Mouse (Mus musculus) hindbrain, postnatal 0 days (tissue): ENCODE measurements around the gene Slco1c1. TPM values are rescaled to one million over a fixed set of nuclear protein-coding genes. Genes with fewer than 3 reads are reported as not detected.
A peak's percentile ranks its signal among the peaks of the same experiment; 100 is the strongest.

Source experiments
- ATAC-seq: fragments of 200-750 bp; cut with Nextera tagmentation; 2 replicates; pipeline ENCODE4 v1.8.0; 2017; ENCODE audit warnings: mild to moderate bottlenecking, moderate TSS enrichment, moderate library complexity
- DNase-seq: peaks from one replicate; pipeline ENCODE4 v3.0.0-alpha.2; 2015; ENCODE audit warnings: low spot score
- H3K27ac ChIP-seq: fragments of 300-500 bp; sonication (generic); 2 replicates; pipeline ENCODE4 v1.5.1; 2014; ENCODE audit warnings: mild to moderate bottlenecking
- H3K27me3 ChIP-seq: fragments of 300-500 bp; sonication (generic); 2 replicates; pipeline ENCODE4 v1.6.1; 2014; ENCODE audit warnings: low read length, mixed read lengths; ENCODE audit not compliant: insufficient read depth
- H3K36me3 ChIP-seq: fragments of 300-500 bp; sonication (generic); 2 replicates; pipeline ENCODE4 v1.6.1; 2014; ENCODE audit warnings: low read length, mixed read lengths; ENCODE audit not compliant: insufficient read depth
- H3K4me1 ChIP-seq: fragments of 300-500 bp; sonication (generic); 2 replicates; pipeline ENCODE4 v1.6.1; 2014; ENCODE audit warnings: antibody characterized with exemption, low read length, mixed read lengths; ENCODE audit not compliant: insufficient read depth
- H3K4me2 ChIP-seq: fragments of 300-500 bp; sonication (generic); 2 replicates; pipeline ENCODE4 v1.6.1; 2014; ENCODE audit warnings: low read depth, mild to moderate bottlenecking, low read length, moderate library complexity, mixed read lengths
- H3K4me3 ChIP-seq: fragments of 300-500 bp; sonication (generic); 2 replicates; pipeline ENCODE4 v1.5.1; 2014; ENCODE audit warnings: low read length
- H3K9ac ChIP-seq: fragments of 300-500 bp; sonication (generic); replicated peaks from 2 replicates; pipeline ENCODE4 v1.6.1; 2014; ENCODE audit warnings: mild to moderate bottlenecking, low read length, moderate library complexity, mixed read lengths
- H3K9me3 ChIP-seq: fragments of 300-500 bp; sonication (generic); 2 replicates; pipeline ENCODE4 v1.6.1; 2016; ENCODE audit warnings: low read length, mixed read lengths
- CTCF ChIP-seq: IDR thresholded peaks from 2 replicates; pipeline ENCODE4 v1.5.1; 2016; ENCODE audit warnings: antibody characterized with exemption, control low read depth, low read depth
- WGBS: fragments of 180-500 bp; shearing (Covaris S2); extraction: QIAGEN DNeasy Blood & Tissue Kit; methylation state at CpG from one replicate; pipeline ENCODE4 v1.1.7; 2014; 5-methylcytosine and 5-hydroxymethylcytosine counted together
- polyA plus RNA-seq: library from polyadenylated mRNA; unstranded; fragments of >200 nt; fragmentation: Nextera tagmentation; extraction: Ambion mirVana; gene quantifications from 2 replicates; pipeline ENCODE4 v1.2.1, GENCODE M21; 2015
- total RNA-seq: library from RNA; depleted of rRNA; stranded (reverse); fragments of >200 nt; gene quantifications from 2 replicates; pipeline ENCODE4 v1.2.3, GENCODE M21; 2014; rRNA removed

Gene Slco1c1
- total RNA-seq (22.8 and 27.7 TPM in 2 replicates), polyA plus RNA-seq (27.2 and 27.7 TPM in 2 replicates)

GRCm38 (mm10) chr6:141523747-141524640, at the start of gene Slco1c1:
TSS of gene Slco1c1 (plus strand) at chr6:141524368.
- ATAC-seq: no peak
- 35% methylated on average over 2 of the region's 2 CpGs for WGBS

GRCm38 (mm10) chr6:141474696-141475095, 49.5 kb upstream of the Slco1c1 start:
- Histone ChIP-seq H3K4me2 (no peak overlapping the region), H3K36me3 (no peaks in the 10 kb centered on the region), H3K27me3 (no peaks in the 10 kb centered on the region), H3K27ac (no peak overlapping the region), H3K9ac (no peak overlapping the region), H3K9me3 (no peaks in the 10 kb centered on the region), H3K4me3 (no peak overlapping the region), H3K4me1 (no peaks in the 10 kb centered on the region)
- 22% methylated on average over 3 of the region's 3 CpGs for WGBS
- DNase-seq (no peak), ATAC-seq (no peak)
- no peak for TF ChIP-seq CTCF

More at GRCm38 (mm10) chr6:141523747-141524640, at the start of gene Slco1c1:
- no peaks in the 10 kb centered on the region for H3K4me1 ChIP-seq
- no peak within 1 kb of the TSS for H3K4me3 ChIP-seq
- no peak within 1 kb of the TSS for H3K4me2 ChIP-seq
- no peak within 1 kb of the TSS for H3K9ac ChIP-seq
- TF ChIP-seq CTCF: no peak
- no peaks in the 10 kb centered on the region for H3K36me3 ChIP-seq
- DNase-seq: peak; percentile 16
- H3K27me3 ChIP-seq: no peaks in the 10 kb centered on the region
- H3K27ac ChIP-seq: no peak within 1 kb of the TSS
- H3K9me3 ChIP-seq: no peaks in the 10 kb centered on the region

DNA sequence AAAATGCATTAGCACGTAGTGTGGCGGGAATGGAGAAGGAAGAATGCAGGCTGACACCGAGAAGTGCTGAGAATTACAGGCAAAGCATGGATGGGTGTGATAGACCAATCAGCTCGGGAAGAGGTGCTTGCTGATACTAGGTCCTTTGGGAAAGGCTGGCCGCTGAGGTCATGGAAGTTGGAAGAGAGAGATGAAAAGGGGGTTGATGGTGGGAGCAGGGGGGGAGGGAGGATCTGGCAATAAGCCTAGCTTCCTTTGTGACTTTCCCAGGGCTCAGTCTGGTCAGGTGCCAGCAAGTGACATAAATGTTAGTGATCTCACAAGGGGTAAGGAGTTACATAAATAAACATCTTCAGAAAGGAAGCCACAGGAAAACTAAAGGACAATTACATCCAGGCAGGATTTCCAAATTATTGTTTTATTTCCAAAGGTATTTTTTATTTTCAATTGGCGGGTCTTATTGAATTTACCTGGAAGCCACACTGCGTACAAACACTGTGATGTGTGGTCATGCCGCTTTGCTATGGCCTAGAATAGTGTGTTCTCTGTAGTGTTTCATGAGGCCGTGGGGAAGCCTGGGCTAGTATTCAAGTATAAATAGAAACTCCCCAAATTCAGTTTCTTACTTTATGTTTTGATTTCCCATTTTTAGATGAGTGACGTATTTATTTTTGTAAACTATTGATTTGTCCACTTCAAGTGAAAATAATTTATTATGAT, 38.7 kb upstream of the Slco1c1 start:
- peak; percentile 71 for DNase-seq
- H3K9ac ChIP-seq: no peak overlapping the region
- no peaks in the 10 kb centered on the region for H3K9me3 ChIP-seq
- 0 out of 2 replicates have a peak overlapping the region, but pooled peaks have one; percentile 5 for H3K4me2 ChIP-seq
- 38% methylated on average over 10 of the region's 10 CpGs for WGBS
- TF ChIP-seq CTCF: no peak
- H3K4me1 ChIP-seq: no peaks in the 10 kb centered on the region
- H3K36me3 ChIP-seq: no peaks in the 10 kb centered on the region
- ATAC-seq: peak; percentile 76
- no peaks in the 10 kb centered on the region for H3K27me3 ChIP-seq
- no peak overlapping the region for H3K27ac ChIP-seq
- no peak overlapping the region for H3K4me3 ChIP-seq

GRCm38 (mm10) chr6:141487266-141487665, 36.9 kb upstream of the Slco1c1 start:
- ATAC-seq (peak; percentile 81), DNase-seq (peak; percentile 82)
- Histone ChIP-seq H3K27me3 (no peaks in the 10 kb centered on the region), H3K4me1 (no peaks in the 10 kb centered on the region), H3K9me3 (no peaks in the 10 kb centered on the region), H3K27ac (no peak overlapping the region), H3K9ac (no peak overlapping the region), H3K4me3 (0 out of 2 replicates have a peak overlapping the region, but pooled peaks have one; percentile 6), H3K4me2 (0 out of 2 replicates have a peak overlapping the region, but pooled peaks have one; percentile 21), H3K36me3 (no peaks in the 10 kb centered on the region)
- peak; percentile 77 for TF ChIP-seq CTCF
- 51% methylated on average over 7 of the region's 7 CpGs for WGBS

GRCm38 (mm10) chr6:141488619-141489018, 35.5 kb upstream of the Slco1c1 start:
- ATAC-seq: no peak
- Histone ChIP-seq H3K27me3 (no peaks in the 10 kb centered on the region), H3K4me1 (no peaks in the 10 kb centered on the region), H3K4me3 (no peak overlapping the region), H3K27ac (no peak overlapping the region), H3K9ac (no peak overlapping the region), H3K36me3 (no peaks in the 10 kb centered on the region), H3K4me2 (no peak overlapping the region), H3K9me3 (no peaks in the 10 kb centered on the region)
- peak; percentile 75 for DNase-seq
- TF ChIP-seq CTCF: peak; percentile 77
- 19% methylated on average over 11 of the region's 11 CpGs for WGBS

- no peaks in the 10 kb centered on the region for H3K9me3 ChIP-seq
- 0 out of 2 replicates have a peak, but pooled peaks cover 3% of the 10 kb centered on the region for H3K4me1 ChIP-seq
- no peak overlapping the region for H3K4me3 ChIP-seq
- no peak for TF ChIP-seq CTCF
- H3K9ac ChIP-seq: no peak overlapping the region
- ATAC-seq (no peak), DNase-seq (no peak)
- H3K27ac ChIP-seq: no peak overlapping the region
- no peaks in the 10 kb centered on the region for H3K36me3 ChIP-seq
- no peak overlapping the region for H3K4me2 ChIP-seq
- H3K27me3 ChIP-seq: no peaks in the 10 kb centered on the region
- WGBS: 59% methylated on average over 4 of the region's 4 CpGs
These were observed 29.3 kb upstream of the Slco1c1 start for GRCm38 (mm10) chr6:141494909-141495308.
